Mouse (Mus musculus): ENCODE measurements around the gene Nlrp2.

Nlrp2 gene

GRCm38 (mm10) chr7:5350935-5351334 is at the start of gene Nlrp2:
TSS of gene Nlrp2 (minus strand) at chr7:5351035.
- no peak for DNase-seq (ENCODE audit: low read depth, low spot score)

- no peak for DNase-seq (ENCODE audit: low read depth, low spot score)
These were observed 15.9 kb upstream of the Nlrp2 start for GRCm38 (mm10) chr7:5366724-5367123.

GRCm38 (mm10) chr7:5363599-5363998 is 12.8 kb upstream of the Nlrp2 start:
- no peak for DNase-seq (ENCODE audit: low read depth, low spot score)

- DNase-seq (ENCODE audit: low read depth, low spot score), result no peak
These were observed 598 bp downstream of the Nlrp2 start, which contains the start of gene Gm5065 for GRCm38 (mm10) chr7:5350237-5350636. TSS of gene Gm5065 (plus strand) at chr7:5350537.

- no peak for DNase-seq (ENCODE audit: low read depth, low spot score)
These were observed 23.3 kb downstream of the Nlrp2 start for GRCm38 (mm10) chr7:5327511-5327910.

- DNase-seq (ENCODE audit: low read depth, low spot score), result peak; percentile 25
These were observed 62.6 kb downstream of the Nlrp2 start for GRCm38 (mm10) chr7:5288281-5288680.

- no peak for DNase-seq (ENCODE audit: low read depth, low spot score)
These were observed 87.8 kb downstream of the Nlrp2 start for GRCm38 (mm10) chr7:5263051-5263450.
